ENCODE assay signal across 12 mouse cellular contexts in the genomic region with DNA sequence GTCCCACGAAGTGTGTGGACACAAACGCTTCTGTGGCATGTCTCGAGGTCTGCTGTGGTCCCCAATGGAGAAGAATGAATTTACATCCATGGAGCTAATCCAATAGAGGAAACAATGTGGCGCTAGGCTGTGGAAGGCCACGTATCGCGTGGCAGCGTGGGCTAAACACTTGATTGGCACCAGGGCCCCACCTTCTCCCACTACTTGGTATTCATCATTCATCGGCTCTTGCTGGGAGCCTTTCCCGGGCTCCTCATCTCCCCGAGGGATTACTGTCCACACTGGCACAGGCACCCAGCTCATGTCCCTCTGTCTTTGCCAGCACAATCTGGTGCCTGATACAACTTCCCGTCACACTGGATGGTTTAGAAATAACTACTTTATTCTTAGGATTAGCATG.
DNase-seq lines count a peak whose midpoint lies in the region; ATAC-seq and TF ChIP-seq lines count a peak whose summit lies in the region.
"Had no signal": no experiment of that assay in that cellular context is flagged by ENCODE, and none has a peak within 500 bp of the region (broad histone marks: within the 10 kb centered on the region; RNA-seq: fewer than 3 reads in every experiment).

No protein-coding gene starts in this region.

- H3K27me3 ChIP-seq in forebrain, embryonic 16.5 days (replicated peaks; ENCODE audit: control insufficient read depth, insufficient read depth, low read length) = no peaks in the 10 kb centered on the region
- H3K27me3 ChIP-seq in forebrain, embryonic 13.5 days = no peaks in the 10 kb centered on the region
- no peaks in the 10 kb centered on the region for H3K27me3 ChIP-seq in heart, postnatal 0 days (ENCODE audit: control insufficient read depth, insufficient read depth, low read length)
- H3K27me3 ChIP-seq in heart, embryonic 12.5 days (replicated peaks) = no peaks in the 10 kb centered on the region
- H3K27me3 ChIP-seq in midbrain, embryonic 14.5 days (ENCODE audit: control insufficient read depth, insufficient read depth, low read length) = peaks cover 7% of the 10 kb centered on the region; the same call in 1 of the 2 replicates
- H3K27me3 ChIP-seq in midbrain, embryonic 10.5 days (ENCODE audit: low read depth, poor library complexity, severe bottlenecking) = peaks cover 13% of the 10 kb centered on the region
- no peaks in the 10 kb centered on the region for H3K27me3 ChIP-seq in midbrain, postnatal 0 days (ENCODE audit: insufficient read depth, low read length)

- peaks cover 26% of the 10 kb centered on the region for H3K4me1 ChIP-seq in forebrain, embryonic 16.5 days (replicated peaks; ENCODE audit: control insufficient read depth, insufficient read depth, low read length)
- H3K4me1 ChIP-seq in forebrain, embryonic 13.5 days = peaks cover 67% of the 10 kb centered on the region
- peaks cover 30% of the 10 kb centered on the region for H3K4me1 ChIP-seq in heart, postnatal 0 days (ENCODE audit: control insufficient read depth, insufficient read depth)
- H3K4me1 ChIP-seq in heart, embryonic 12.5 days (replicated peaks) = peaks cover 35% of the 10 kb centered on the region
- peaks cover 19% of the 10 kb centered on the region for H3K4me1 ChIP-seq in midbrain, embryonic 14.5 days (ENCODE audit: control insufficient read depth, insufficient read depth, low read length)
- peaks cover 30% of the 10 kb centered on the region for H3K4me1 ChIP-seq in midbrain, embryonic 10.5 days
- H3K4me1 ChIP-seq in midbrain, postnatal 0 days (ENCODE audit: insufficient read depth, low read length) = peaks cover 3% of the 10 kb centered on the region; the same call in 1 of the 2 replicates

- H3K9me3 ChIP-seq in forebrain, embryonic 16.5 days (ENCODE audit: control insufficient read depth, low read length) = no peaks in the 10 kb centered on the region
- no peaks in the 10 kb centered on the region for H3K9me3 ChIP-seq in forebrain, embryonic 13.5 days (replicated peaks)
- H3K9me3 ChIP-seq in heart, postnatal 0 days (replicated peaks; ENCODE audit: control insufficient read depth, low read length) = no peaks in the 10 kb centered on the region
- H3K9me3 ChIP-seq in heart, embryonic 12.5 days (replicated peaks) = no peaks in the 10 kb centered on the region
- H3K9me3 ChIP-seq in midbrain, embryonic 14.5 days (ENCODE audit: control insufficient read depth, low read length) = no peaks in the 10 kb centered on the region
- no peaks in the 10 kb centered on the region for H3K9me3 ChIP-seq in midbrain, embryonic 10.5 days (replicated peaks)
- no peaks in the 10 kb centered on the region for H3K9me3 ChIP-seq in midbrain, postnatal 0 days (ENCODE audit: low read length)
- H3K9me3 ChIP-seq: embryonic facial prominence, embryonic 10.5 days; midbrain, embryonic 12.5 days had no signal

- no peak overlapping the region for H3K4me2 ChIP-seq in forebrain, embryonic 16.5 days (ENCODE audit: low read length)
- H3K4me2 ChIP-seq in forebrain, embryonic 13.5 days = no peak overlapping the region
- no peak overlapping the region for H3K4me2 ChIP-seq in heart, postnatal 0 days (ENCODE audit: low read depth, low read length)
- H3K4me2 ChIP-seq in heart, embryonic 12.5 days = no peak overlapping the region
- H3K4me2 ChIP-seq in midbrain, embryonic 14.5 days (ENCODE audit: low read length) = no peak overlapping the region
- H3K4me2 ChIP-seq in midbrain, postnatal 0 days (ENCODE audit: low read depth, low read length, poor library complexity, severe bottlenecking) = no peak overlapping the region
- H3K4me2 ChIP-seq: midbrain, embryonic 12.5 days had no signal

- H3K4me3 ChIP-seq in forebrain, embryonic 16.5 days (replicated peaks; ENCODE audit: low read length) = no peak overlapping the region
- H3K4me3 ChIP-seq in forebrain, embryonic 13.5 days = no peak overlapping the region
- H3K4me3 ChIP-seq in heart, postnatal 0 days (ENCODE audit: low read depth, low read length) = no peak overlapping the region
- H3K4me3 ChIP-seq in heart, embryonic 12.5 days = no peak overlapping the region
- H3K4me3 ChIP-seq in midbrain, embryonic 14.5 days (replicated peaks; ENCODE audit: low read depth, low read length) = no peak overlapping the region
- no peak overlapping the region for H3K4me3 ChIP-seq in midbrain, embryonic 10.5 days
- H3K4me3 ChIP-seq in midbrain, postnatal 0 days (ENCODE audit: low read depth, low read length) = no peak overlapping the region
- H3K4me3 ChIP-seq: embryonic facial prominence, embryonic 10.5 days; midbrain, embryonic 12.5 days had no signal

- no peak overlapping the region for H3K9ac ChIP-seq in forebrain, embryonic 16.5 days (replicated peaks; ENCODE audit: low read depth, low read length)
- H3K9ac ChIP-seq in forebrain, embryonic 13.5 days = no peak overlapping the region
- no peak overlapping the region for H3K9ac ChIP-seq in heart, postnatal 0 days (replicated peaks; ENCODE audit: low read depth, low read length)
- H3K9ac ChIP-seq in heart, embryonic 12.5 days = no peak overlapping the region
- no peak overlapping the region for H3K9ac ChIP-seq in midbrain, embryonic 14.5 days (replicated peaks; ENCODE audit: low read length)
- H3K9ac ChIP-seq in midbrain, postnatal 0 days (replicated peaks; ENCODE audit: low read length, poor library complexity, severe bottlenecking) = no peak overlapping the region
- H3K9ac ChIP-seq: midbrain, embryonic 12.5 days had no signal

- no peak for DNase-seq in heart, postnatal 0 days (ENCODE audit: low spot score)
- DNase-seq in midbrain, embryonic 14.5 days = peak; percentile 36
- no peak for DNase-seq in midbrain, embryonic 10.5 days (ENCODE audit: low spot score)
- no peak for DNase-seq in midbrain, postnatal 0 days (ENCODE audit: low spot score)
- no peak for DNase-seq in adrenal gland, adult (ENCODE audit: inconsistent age in 2 of 2, low spot score in 1 of 2)
- DNase-seq: thymus, postnatal 4 days had no signal

- H3K27ac ChIP-seq in forebrain, embryonic 16.5 days (ENCODE audit: low read length) = peak overlapping the region; percentile 29; the same call in 1 of the 2 replicates
- no peak overlapping the region for H3K27ac ChIP-seq in forebrain, embryonic 13.5 days
- H3K27ac ChIP-seq in heart, postnatal 0 days (ENCODE audit: low read depth) = peak overlapping the region; percentile 45
- H3K27ac ChIP-seq in heart, embryonic 12.5 days (ENCODE audit: poor library complexity, severe bottlenecking) = no peak overlapping the region
- H3K27ac ChIP-seq in midbrain, embryonic 14.5 days (replicated peaks; ENCODE audit: low read depth, low read length) = no peak overlapping the region
- no peak overlapping the region for H3K27ac ChIP-seq in midbrain, embryonic 10.5 days (replicated peaks)
- no peak overlapping the region for H3K27ac ChIP-seq in midbrain, postnatal 0 days (ENCODE audit: low read depth, low read length)
- H3K27ac ChIP-seq: embryonic facial prominence, embryonic 10.5 days; kidney, postnatal 0 days; midbrain, embryonic 12.5 days had no signal

- TF ChIP-seq EP300 in heart, postnatal 0 days (IDR thresholded peaks at IDR 0.05; ENCODE audit: low read depth) = no peak

- no peak for TF ChIP-seq CTCF in heart, postnatal 0 days (IDR thresholded peaks at IDR 0.05; ENCODE audit: low read depth)
- no peak for TF ChIP-seq CTCF in midbrain, postnatal 0 days (IDR thresholded peaks at IDR 0.05)

- H3K36me3 ChIP-seq in forebrain, embryonic 16.5 days (ENCODE audit: control insufficient read depth, insufficient read depth) = no peaks in the 10 kb centered on the region
- no peaks in the 10 kb centered on the region for H3K36me3 ChIP-seq in forebrain, embryonic 13.5 days (ENCODE audit: poor library complexity, severe bottlenecking)
- H3K36me3 ChIP-seq in heart, postnatal 0 days (replicated peaks; ENCODE audit: control insufficient read depth, insufficient read depth, low read length) = no peaks in the 10 kb centered on the region
- no peaks in the 10 kb centered on the region for H3K36me3 ChIP-seq in heart, embryonic 12.5 days
- no peaks in the 10 kb centered on the region for H3K36me3 ChIP-seq in midbrain, embryonic 14.5 days (ENCODE audit: control insufficient read depth, insufficient read depth, low read length)
- no peaks in the 10 kb centered on the region for H3K36me3 ChIP-seq in midbrain, embryonic 10.5 days
- no peaks in the 10 kb centered on the region for H3K36me3 ChIP-seq in midbrain, postnatal 0 days (ENCODE audit: insufficient read depth, low read length)
- H3K36me3 ChIP-seq: embryonic facial prominence, embryonic 10.5 days; midbrain, embryonic 12.5 days had no signal

- 45% methylated on average over 12 of the region's 12 CpGs for WGBS in forebrain, embryonic 16.5 days
- 54% methylated on average over 12 of the region's 12 CpGs for WGBS in forebrain, embryonic 13.5 days
- 90% methylated on average over 12 of the region's 12 CpGs for WGBS in heart, postnatal 0 days
- WGBS in heart, embryonic 12.5 days = 90% methylated on average over 12 of the region's 12 CpGs
- 44% methylated on average over 12 of the region's 12 CpGs for WGBS in midbrain, embryonic 14.5 days
- 89% methylated on average over 12 of the region's 12 CpGs for WGBS in midbrain, embryonic 10.5 days
- WGBS in midbrain, postnatal 0 days = 56% methylated on average over 12 of the region's 12 CpGs

- peak; percentile 61 for ATAC-seq in forebrain, embryonic 16.5 days
- no peak; the same call in 1 of the 2 replicates for ATAC-seq in forebrain, embryonic 13.5 days
- ATAC-seq in heart, postnatal 0 days (ENCODE audit: insufficient read depth, low read depth) = no peak
- ATAC-seq in heart, embryonic 12.5 days (ENCODE audit: insufficient number of reproducible peaks, low FRiP score) = no peak
- ATAC-seq in midbrain, embryonic 14.5 days (ENCODE audit: low FRiP score, low TSS enrichment) = no peak
- peak; percentile 32; the same call in 1 of the 2 replicates for ATAC-seq in midbrain, postnatal 0 days (ENCODE audit: low FRiP score)

Comparison
In these comparisons a context has a peak if more than half of its experiments do, and no peak if none do; other contexts are left out.
1. ATAC-seq: peak in forebrain, embryonic 16.5 days (single experiment) and midbrain, postnatal 0 days (single experiment); none in forebrain, embryonic 13.5 days (single experiment), heart, postnatal 0 days (single experiment), heart, embryonic 12.5 days (single experiment) and midbrain, embryonic 14.5 days (single experiment).
2. H3K27ac ChIP-seq: peak in forebrain, embryonic 16.5 days (single experiment) and heart, postnatal 0 days (single experiment); none in forebrain, embryonic 13.5 days (single experiment), heart, embryonic 12.5 days (single experiment), midbrain, embryonic 14.5 days (single experiment), midbrain, embryonic 10.5 days (single experiment) and midbrain, postnatal 0 days (single experiment).